Mouse (Mus musculus) urinary bladder, adult 2 months (tissue): ENCODE data around the gene Gm10382. TPM values are rescaled to one million over a fixed set of nuclear protein-coding genes. Genes with fewer than 3 reads are reported as not detected.
A peak's percentile ranks its signal among the peaks of the same experiment; 100 is the strongest.
"Not testable (repeated sequence)": the region's sequence is repeated elsewhere in the genome, so short reads cannot be mapped to it uniquely, and the experiment has no call there.

Experiments used
- DNase-seq: peaks from one replicate; pipeline ENCODE4 v3.0.0; 2022; ENCODE audit warnings: low spot score
- polyA plus RNA-seq: library from polyadenylated mRNA; depleted of rRNA; stranded (reverse); fragments of >200 nt; gene quantifications from 2 replicates; pipeline ENCODE4 v1.2.3, GENCODE M21; 2012

The Gm10382 gene
- polyA plus RNA-seq, 1 experiment = 0.29 TPM

DNA sequence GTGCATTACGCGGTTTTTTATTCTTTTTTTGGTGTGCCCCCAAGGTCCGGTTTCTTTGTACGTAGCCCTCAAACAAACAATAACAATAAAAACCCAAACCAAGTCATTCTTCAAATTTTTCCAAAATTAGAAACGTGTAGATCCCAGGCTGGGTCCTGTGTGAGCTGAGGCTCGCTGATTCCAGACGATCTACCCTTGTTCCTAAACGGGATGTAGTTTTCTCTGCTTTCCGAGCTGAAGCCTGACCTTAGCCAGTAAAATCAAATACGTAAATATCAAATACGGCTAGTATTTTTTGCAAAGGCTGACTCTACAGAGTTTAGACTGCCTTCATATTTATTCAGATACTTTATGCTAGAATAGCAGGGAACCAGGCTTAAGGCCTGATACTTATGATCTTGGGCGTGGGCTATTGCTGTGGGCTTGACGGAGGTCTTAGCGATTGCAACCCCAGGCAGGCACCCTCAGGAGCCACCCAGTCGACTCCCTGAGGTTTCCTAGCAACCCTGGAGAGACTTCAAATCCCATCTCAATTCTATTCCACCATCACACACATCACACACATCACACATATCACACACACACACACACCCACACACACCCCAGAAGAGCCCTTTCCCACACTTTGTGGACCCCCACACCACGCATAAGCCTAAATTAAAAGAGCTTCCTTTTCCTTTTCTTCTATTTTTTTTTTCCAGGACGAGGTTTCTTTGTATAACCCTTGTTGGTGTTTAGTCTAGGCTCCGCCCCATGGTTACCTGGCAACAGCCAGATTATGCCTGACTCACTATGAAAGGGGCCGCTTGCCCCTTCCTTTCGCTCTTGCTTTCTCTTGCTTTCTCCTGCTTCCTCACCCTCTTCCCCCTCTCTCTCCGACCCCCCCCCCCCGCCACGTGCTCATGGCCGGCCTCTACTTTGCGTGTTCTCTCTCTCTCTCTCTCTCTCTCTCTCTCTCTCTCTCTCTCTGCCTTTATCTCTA is 4.8 kb downstream of the Gm10382 start:
- no peak for DNase-seq

GRCm38 (mm10) chr5:125395008-125395407 is 5.9 kb downstream of the Gm10382 start:
- no peak for DNase-seq

- no peak for DNase-seq
These were observed 11.8 kb downstream of the Gm10382 start for GRCm38 (mm10) chr5:125400903-125401302.

DNA sequence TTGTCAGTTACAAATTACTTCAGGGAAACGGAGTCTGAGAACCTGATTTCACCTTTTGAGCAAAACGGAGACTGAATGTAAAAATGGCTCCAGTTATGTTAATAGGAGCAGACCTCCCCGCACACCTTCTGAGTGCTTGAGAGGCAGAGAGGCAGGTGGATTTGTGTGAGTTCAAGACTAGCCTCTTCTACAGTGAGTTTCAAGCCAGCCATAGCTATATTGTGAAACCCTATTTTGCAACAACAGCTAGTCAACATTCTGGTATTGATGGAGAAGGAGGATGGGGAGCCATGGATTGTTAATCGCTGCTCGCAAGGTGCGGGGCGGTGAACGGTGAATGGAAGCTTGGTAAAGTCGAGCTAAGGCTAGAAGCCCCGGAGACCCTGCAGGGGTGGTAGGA is 13.4 kb downstream of the Gm10382 start:
- no peak for DNase-seq

GRCm38 (mm10) chr5:125402991-125403390 is 13.9 kb downstream of the Gm10382 start:
- no peak for DNase-seq

DNA sequence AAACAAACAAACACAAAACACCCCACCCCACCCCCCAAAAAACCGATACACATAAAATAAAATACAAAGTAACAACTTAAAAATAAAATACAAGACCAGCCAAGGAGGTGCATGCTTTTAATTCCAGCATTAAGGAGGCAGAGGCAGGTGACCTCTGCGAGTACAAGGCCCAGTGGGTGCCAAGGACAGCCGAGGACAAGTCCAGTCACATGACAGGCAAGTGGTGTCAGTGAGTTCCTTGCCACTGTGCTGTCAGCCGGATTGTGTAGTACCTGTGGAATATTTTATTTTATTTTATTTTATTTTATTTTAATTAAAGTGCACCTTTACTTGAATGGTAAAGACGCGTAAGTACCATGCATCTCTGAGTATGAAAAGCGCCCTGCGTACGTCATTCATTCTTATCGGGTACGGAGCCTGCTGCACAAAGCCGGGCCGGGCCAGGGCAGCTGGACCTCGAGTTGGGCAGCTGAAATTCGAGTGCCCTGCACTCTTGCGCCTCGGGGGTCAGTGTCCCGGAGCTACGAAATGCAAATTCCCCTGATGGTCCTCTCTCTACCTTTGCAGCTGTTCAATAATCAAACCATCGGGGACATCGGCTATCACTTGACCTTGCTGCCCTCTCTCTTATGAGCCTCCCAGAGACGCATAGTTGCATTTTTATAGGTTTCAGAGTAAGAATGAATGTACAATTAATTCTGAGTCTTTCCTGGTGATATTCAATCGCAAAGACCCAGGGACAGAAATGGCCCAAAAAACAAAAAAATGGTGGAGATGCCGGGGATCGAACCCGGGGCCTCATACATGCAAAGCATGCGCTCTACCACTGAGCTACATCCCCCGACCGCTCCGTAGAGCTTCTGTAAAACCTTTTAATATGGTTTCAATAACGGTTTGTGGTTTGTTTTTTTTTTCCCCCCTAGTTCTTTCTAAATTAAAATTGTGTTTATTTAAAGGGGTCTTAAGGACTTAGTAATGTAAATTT is 14.7 kb downstream of the Gm10382 start:
- no peak for DNase-seq

DNA sequence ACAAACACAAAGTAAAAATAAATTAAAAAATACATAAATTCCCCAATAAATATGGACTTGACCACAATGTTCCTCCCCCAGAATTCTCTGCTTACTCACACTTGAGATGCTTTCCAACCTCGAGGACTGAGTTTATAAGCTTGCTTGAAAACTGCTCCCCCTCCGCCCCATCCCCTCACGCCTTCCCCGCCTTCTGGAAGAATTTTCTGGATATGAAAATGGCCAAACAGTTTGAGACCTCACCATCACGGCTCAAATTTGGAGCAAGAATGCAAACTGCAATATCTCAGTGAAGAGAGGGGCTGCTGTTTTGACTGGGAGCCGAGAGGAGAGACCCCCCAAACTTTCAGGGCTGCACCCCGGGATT is 15.4 kb downstream of the Gm10382 start:
- no peak for DNase-seq

GRCm38 (mm10) chr5:125404903-125405545 is 15.9 kb downstream of the Gm10382 start:
- peak; percentile 58 for DNase-seq

GRCm38 (mm10) chr5:125405546-125406248 is 16.6 kb downstream of the Gm10382 start:
- peak; percentile 79 for DNase-seq

- peak; percentile 63 for DNase-seq
These were observed 17.3 kb downstream of the Gm10382 start for GRCm38 (mm10) chr5:125406322-125407016.

DNA sequence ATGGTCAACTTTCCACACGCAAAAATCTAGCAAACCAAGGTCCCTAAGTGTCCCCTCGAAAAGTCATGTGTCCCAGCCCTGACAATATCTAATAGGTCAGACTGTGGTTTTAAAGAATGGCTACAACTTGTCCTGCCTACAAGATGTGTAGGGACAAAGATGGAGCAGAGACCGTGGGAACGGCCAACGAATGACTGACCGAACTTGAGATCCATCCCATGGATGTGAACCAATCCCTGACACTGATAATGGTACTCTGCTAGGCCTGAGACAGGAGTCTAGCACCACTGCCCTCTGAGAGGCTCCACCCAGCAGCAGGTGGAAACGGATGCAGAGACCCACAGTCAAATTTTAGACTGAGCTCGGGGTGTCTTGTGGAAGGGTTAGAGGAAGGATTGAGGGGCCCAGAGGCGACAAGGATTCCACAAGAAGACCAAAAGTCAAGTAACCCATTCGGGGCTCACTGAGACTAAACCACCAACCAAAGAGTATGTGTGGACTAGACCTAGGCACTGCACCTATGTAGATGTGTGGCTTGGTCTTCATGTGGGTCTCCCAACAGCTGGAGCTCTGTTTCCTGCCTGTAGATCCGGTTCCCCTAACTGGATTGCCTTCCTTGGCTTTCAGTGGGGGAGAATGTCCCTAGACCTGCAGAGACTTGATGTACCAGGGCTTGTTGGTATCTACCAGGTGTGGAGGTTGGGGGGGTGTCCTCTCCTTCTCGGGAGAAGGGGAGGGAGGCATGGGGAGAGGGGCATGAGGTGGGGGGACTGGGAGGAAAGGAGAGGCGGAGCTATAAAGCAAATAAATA is 18.1 kb downstream of the Gm10382 start:
- no peak for DNase-seq

DNA sequence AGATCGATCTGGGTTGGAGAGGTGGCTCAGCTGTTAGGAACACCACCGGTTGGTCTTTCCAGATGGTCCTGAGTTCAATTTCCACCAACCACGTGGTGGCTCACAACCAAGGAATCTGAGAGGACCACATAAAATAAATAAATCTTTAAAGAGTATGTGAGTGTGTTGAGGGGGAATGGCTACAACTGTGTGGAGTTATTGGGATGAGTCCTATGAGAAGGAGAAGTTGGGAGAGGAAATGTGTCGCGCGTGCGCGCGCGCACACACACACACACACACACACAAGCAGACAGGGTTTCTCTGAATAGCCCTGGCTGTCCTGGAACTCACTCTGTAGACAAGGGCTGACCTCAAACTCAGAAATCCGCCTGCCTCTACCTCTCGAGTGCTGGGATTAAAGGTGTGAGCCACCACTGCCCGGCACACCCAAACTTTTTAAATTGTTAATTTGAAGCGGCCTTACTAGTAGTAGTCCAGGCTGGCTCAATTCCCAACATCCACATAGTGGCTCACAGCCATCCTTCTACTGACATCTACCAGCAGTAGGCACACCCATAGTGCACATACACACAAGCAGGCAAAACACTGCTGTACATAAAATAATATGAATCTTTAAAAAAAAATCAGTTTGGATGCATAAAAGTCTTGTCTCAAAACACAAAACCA is 18.9 kb downstream of the Gm10382 start:
- no peak for DNase-seq

DNA sequence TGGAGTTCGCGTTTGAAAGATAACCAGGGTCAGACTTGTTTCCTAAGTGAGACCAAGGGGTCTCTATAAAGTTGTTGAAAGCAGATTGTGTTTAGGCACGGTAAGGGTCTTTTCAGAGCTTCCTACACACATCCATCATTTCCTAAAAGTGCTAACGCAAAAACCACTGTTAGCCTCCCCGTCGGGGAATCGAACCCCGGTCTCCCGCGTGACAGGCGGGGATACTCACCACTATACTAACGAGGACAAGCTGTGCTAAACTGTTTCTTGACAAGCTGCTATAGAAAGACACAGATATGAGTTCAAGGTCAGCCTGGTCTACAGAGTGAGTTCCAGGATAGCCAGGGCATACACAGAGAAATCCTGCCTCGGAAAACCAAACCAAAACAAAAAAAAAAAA is 19.7 kb downstream of the Gm10382 start:
- DNase-seq = peak; percentile 63

DNA sequence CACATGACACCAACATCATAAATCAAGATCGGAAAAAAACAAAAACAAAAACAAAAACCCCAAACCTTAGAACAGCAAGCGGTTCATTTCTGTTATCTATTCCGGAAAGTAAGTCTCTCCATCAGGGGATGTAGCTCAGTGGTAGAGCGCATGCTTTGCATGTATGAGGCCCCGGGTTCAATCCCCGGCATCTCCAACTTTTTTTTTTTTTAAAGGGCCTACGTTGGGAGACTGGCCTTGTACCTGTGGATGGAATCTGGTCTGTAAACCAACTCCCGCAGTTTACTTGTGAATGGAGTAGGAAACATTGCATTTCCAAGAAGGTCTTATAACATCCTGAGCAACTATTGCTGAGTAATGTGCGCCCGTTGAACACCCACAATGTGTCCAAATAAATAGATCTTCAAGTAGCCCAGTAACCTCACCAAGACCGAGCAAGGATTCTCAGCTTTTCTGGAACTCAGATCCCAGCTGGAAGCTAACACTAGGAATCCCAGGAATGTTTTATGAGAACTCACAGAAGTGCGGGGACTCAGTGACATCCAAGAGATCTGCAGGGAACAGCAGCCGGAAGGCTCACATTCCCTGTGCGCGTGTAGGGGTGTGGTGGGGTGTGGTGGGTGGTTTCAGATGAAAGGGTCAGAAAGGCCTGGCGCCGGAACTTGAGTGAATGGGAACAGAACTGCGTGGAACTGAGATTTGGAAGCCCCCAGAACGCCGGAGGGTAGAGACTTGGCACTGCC is 20.4 kb downstream of the Gm10382 start:
- DNase-seq = no peak

DNA sequence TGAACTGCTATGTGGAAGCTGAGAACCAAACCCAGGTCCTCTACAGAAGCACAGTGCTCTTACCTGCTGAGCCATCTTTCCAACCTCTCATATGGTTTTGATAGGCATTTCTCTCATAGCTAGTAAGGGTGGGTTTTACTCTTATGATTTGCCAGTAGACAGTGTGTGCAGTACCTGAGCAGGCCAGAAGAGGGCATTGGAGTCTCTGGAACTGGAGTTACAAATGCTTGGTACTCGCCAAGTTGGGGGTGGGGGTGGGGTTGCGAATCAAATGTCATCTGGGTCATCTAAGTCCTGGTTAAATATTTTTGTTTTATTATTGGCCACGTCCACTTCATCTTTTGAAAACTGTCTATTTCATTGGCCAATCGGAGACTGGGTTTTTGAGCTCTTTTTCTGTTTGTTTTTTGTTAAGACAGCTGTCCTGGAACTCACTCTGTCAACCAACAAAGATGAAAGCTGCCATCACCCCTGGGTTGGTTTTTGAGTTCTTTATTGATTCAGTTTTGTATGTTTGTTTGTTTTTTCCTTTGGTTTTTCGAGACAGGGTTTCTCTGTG is 22.9 kb downstream of the Gm10382 start:
- no peak for DNase-seq

- DNase-seq = not testable (repeated sequence)
These were observed 23.4 kb downstream of the Gm10382 start for GRCm38 (mm10) chr5:125412536-125412935.

DNA sequence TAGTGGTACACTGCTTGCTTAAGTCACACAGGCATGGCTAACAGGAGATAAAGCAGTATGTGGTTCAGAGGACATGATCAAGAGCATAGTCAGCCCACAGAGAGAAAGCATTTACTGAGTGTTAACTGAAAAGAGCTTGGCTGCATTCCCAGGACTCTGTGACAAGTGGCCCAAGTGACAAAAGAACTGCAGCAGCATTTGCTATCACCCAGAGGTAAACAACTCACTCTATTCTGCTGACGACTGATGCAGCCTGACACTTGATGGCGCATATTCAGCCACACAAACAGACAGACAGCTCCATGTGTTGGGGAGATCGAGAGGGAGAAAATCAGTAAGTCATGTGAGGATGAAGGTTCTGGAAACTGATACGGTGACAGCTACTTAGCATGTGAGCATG is 24.6 kb downstream of the Gm10382 start:
- no peak for DNase-seq

GRCm38 (mm10) chr5:125416183-125416582 is 27.1 kb downstream of the Gm10382 start:
- no peak for DNase-seq
